Mouse (Mus musculus) urinary bladder, adult 18-20 months (tissue): ENCODE results near the gene BC029722.
A peak's percentile ranks its signal among the peaks of the same experiment; 100 is the strongest.

Experiments used
- DNase-seq, 2 experiments: peaks; one replicate each; pipeline ENCODE4 v3.0.0; 2022; ENCODE audit warnings: low spot score in 2 of 2, mixed read lengths in 2 of 2

BC029722 gene

GRCm38 (mm10) chr2:155779066-155779465 is 40.2 kb downstream of the BC029722 start:
- DNase-seq, result no peak

DNA sequence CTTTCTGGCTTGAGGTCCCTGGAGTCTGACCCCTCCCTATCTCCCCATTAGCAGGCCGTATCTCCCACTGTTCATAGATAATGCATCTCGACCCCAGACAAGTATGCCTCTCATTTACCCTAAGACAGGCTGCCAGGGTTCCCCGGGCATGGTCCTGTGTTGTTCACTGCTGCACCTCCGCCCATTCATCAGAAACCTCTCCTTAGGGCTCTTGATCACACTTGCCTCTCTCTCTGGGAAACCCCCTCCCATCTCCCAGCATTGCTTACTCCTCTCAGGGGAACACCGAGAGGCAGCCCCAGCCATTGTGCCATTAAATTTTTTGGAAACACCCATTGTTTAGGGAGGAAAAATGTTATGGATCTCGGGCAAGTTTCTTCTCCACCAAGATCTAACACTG is 41.2 kb downstream of the BC029722 start:
- DNase-seq, result no peak

GRCm38 (mm10) chr2:155777688-155777985 is 41.6 kb downstream of the BC029722 start:
- no peak for DNase-seq

- no peak for DNase-seq
Measured at GRCm38 (mm10) chr2:155776824-155777687, 42.2 kb downstream of the BC029722 start.

DNA sequence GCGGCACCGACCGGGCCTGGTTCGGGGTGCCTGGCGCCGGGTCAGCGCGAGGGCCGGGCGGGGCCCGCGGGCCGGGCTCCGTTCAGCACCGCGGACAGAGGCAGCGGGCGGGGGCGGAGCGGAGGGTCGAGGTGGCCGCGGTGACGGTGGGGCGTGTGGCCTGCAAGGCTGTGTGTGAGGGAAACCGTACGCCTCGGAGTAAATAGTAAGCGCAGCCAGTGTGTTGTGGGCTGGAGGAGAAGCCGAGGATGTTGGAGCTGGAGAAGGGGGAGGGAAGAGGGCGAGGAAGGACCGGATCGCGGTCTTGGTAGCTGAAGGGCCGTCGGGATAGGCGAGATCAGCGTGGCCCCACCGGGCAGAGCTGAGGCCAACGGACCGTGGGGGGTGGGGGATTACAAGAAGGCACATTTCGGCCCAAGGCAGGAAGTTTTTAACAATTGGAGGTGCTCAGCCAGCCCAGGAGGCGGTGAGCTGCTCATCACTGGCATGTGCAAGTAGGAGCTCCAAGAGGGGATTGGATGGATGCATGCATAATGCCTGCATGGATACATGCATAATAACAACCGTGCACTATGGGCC is 43.5 kb downstream of the BC029722 start:
- peak in 1 of 2 experiments; percentile 65 for DNase-seq

- no peak for DNase-seq
Measured at GRCm38 (mm10) chr2:155774927-155775684, 44.1 kb downstream of the BC029722 start, which contains the start of gene Mmp24. Gene Mmp24, plus strand, starts transcription at chr2:155775342.

DNA sequence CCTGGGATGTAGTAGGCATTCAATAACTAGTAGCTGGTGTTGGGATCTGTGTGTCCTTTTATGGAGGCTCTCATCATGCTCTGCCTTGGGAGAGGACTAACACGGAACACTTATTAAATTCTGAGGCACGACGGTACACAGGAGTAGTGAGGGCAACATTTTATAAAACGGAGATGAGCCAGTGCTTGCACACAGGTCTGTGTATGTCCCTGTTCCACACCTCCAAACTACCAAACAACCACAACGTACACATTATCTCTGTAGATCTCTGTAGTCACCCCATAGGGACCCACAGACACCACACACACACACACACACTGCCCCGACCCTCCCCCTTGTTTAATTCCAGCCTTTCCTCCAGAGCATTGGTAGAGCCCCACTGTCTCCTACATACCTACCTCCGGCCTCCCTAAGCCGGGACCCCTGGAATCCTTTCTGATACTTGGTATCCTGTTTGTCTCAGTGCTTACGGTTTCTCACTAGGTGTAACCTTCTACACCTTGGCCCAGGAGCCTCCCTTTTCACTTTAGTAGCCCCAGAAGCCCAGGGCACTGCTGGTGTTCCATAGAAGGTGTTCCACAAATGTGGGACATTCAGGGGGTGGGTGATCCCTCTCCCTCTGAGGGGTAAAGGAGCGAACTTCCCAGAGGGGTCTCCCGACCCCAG is 44.8 kb downstream of the BC029722 start:
- DNase-seq, result no peak

- no peak for DNase-seq
Measured at GRCm38 (mm10) chr2:155773664-155774063, 45.6 kb downstream of the BC029722 start.
